8 mouse cellular contexts compared by ENCODE assay signal in genomic region chr12:69372731-69373331, GRCm38 (mm10). TPM values are rescaled to one million over a fixed set of nuclear protein-coding genes. Genes with fewer than 3 reads are reported as not detected.
DNase-seq lines count a peak whose midpoint lies in the region; ATAC-seq and TF ChIP-seq lines count a peak whose summit lies in the region.

No protein-coding gene starts in this region.

- peak overlapping the region; percentile 99 for H3K9ac ChIP-seq in embryonic facial prominence, embryonic 12.5 days
- peak overlapping the region; percentile 99 for H3K9ac ChIP-seq in kidney, embryonic 16.5 days (replicated peaks; ENCODE audit: low read length)

- peak overlapping the region; percentile 88 for H3K4me2 ChIP-seq in embryonic facial prominence, embryonic 12.5 days (replicated peaks)
- peak overlapping the region; percentile 84 for H3K4me2 ChIP-seq in kidney, embryonic 16.5 days (replicated peaks; ENCODE audit: low read depth, low read length)

- peak overlapping the region; percentile 95 for H3K27ac ChIP-seq in embryonic facial prominence, embryonic 12.5 days
- H3K27ac ChIP-seq in kidney, embryonic 16.5 days (ENCODE audit: low read length), result peak overlapping the region; percentile 99
- H3K27ac ChIP-seq in spleen, adult 2 months (ENCODE audit: insufficient read depth, low read length), result peak overlapping the region; percentile 99

- H3K27me3 ChIP-seq in embryonic facial prominence, embryonic 12.5 days, result no peaks in the 10 kb centered on the region
- H3K27me3 ChIP-seq in kidney, embryonic 16.5 days (ENCODE audit: insufficient read depth, low read length), result no peaks in the 10 kb centered on the region
- no peaks in the 10 kb centered on the region for H3K27me3 ChIP-seq in spleen, adult 2 months (ENCODE audit: control insufficient read depth, insufficient read depth, low read length)

- peak overlapping the region; percentile 98 for H3K4me3 ChIP-seq in embryonic facial prominence, embryonic 12.5 days
- peak overlapping the region; percentile 100 for H3K4me3 ChIP-seq in kidney, embryonic 16.5 days (ENCODE audit: low read length)
- H3K4me3 ChIP-seq in spleen, adult 2 months (ENCODE audit: extremely low read depth, insufficient read depth, insufficient read length), result peak overlapping the region; percentile 91

- H3K9me3 ChIP-seq in embryonic facial prominence, embryonic 12.5 days, result no peaks in the 10 kb centered on the region
- no peaks in the 10 kb centered on the region for H3K9me3 ChIP-seq in kidney, embryonic 16.5 days (ENCODE audit: low read length)

- peaks cover 11% of the 10 kb centered on the region for H3K4me1 ChIP-seq in embryonic facial prominence, embryonic 12.5 days
- H3K4me1 ChIP-seq in kidney, embryonic 16.5 days (ENCODE audit: insufficient read depth, low read length), result peaks cover 18% of the 10 kb centered on the region; the same call in 1 of the 2 replicates
- peaks cover 2% of the 10 kb centered on the region; the same call in 1 of the 2 replicates for H3K4me1 ChIP-seq in spleen, adult 2 months (ENCODE audit: control insufficient read depth, insufficient read depth, insufficient read length)

- WGBS in embryonic facial prominence, embryonic 12.5 days, result under 1% methylated on average over 42 of the region's 42 CpGs
- WGBS in kidney, embryonic 16.5 days, result under 1% methylated on average over 42 of the region's 42 CpGs
- WGBS in spleen, adult 2 months, result under 1% methylated on average over 42 of the region's 42 CpGs

- TF ChIP-seq CTCF in spleen, adult 2 months (IDR thresholded peaks at IDR 0.05; ENCODE audit: extremely low read depth, insufficient read depth, insufficient read length, insufficient replicate concordance), result no peak

- peak; percentile 63 for DNase-seq in cerebellum, adult 11-12 months
- peak; percentile 60 for DNase-seq in CD4-positive helper T cell, adult 2 months (ENCODE audit: low read depth, low spot score)
- DNase-seq in heart, adult 8-10 months (ENCODE audit: low spot score), result peak; percentile 21
- DNase-seq in lung, postnatal 4 days, result peak; percentile 32 to 46
- DNase-seq in spleen, adult 2 months (ENCODE audit: low read depth in 1 of 2, low spot score in 2 of 2), result peak in 1 of 2 experiments; percentile 12

- no peak for TF ChIP-seq POLR2A in spleen, adult 2 months (IDR thresholded peaks at IDR 0.05; ENCODE audit: low read depth, low read length)

- H3K36me3 ChIP-seq in embryonic facial prominence, embryonic 12.5 days, result no peaks in the 10 kb centered on the region
- H3K36me3 ChIP-seq in kidney, embryonic 16.5 days (ENCODE audit: insufficient read depth, low read length), result peaks cover 6% of the 10 kb centered on the region; the same call in 1 of the 2 replicates
- H3K36me3 ChIP-seq in spleen, adult 2 months (ENCODE audit: control insufficient read depth, insufficient read depth, low read length), result peaks cover 9% of the 10 kb centered on the region

- no peak for ATAC-seq in cerebellum, adult (ENCODE audit: insufficient number of reproducible peaks, low FRiP score, low TSS enrichment)
- ATAC-seq in embryonic facial prominence, embryonic 12.5 days (ENCODE audit: insufficient number of reproducible peaks, insufficient read depth, low FRiP score, low TSS enrichment), result peak; percentile 17; the same call in 1 of the 2 replicates
- no peak; the same call in 1 of the 2 replicates for ATAC-seq in kidney, embryonic 16.5 days (ENCODE audit: low FRiP score, low TSS enrichment)

RNA-seq across cellular contexts. Expression of gene Gm9887, which starts 0.6 kb away (rescaled TPM):
- 2.4 and 3.7 TPM in 2 replicates for polyA plus RNA-seq in embryonic facial prominence, embryonic 12.5 days (2016; fragmentation: Nextera tagmentation; extraction: Ambion mirVana)
- 1 to 10 TPM in 1 of 4 experiments, under 1 TPM in 3; 0.63 to 1.3 (median 0.77) TPM for total RNA-seq in heart, adult 8-10 months (2022)
- polyA plus RNA-seq in kidney, embryonic 16.5 days (2015; fragmentation: Nextera tagmentation; extraction: Ambion mirVana), result 1.1 and 1.7 TPM in 2 replicates
- polyA plus RNA-seq in spleen, adult 2 months (2012; rRNA removed), result 3.0 and 5.6 TPM in 2 replicates

RNA-seq across cellular contexts. Expression of gene Arf6, which starts 0.9 kb away (rescaled TPM):
- 68.5 and 72.2 TPM in 2 replicates for polyA plus RNA-seq in embryonic facial prominence, embryonic 12.5 days (2016; fragmentation: Nextera tagmentation; extraction: Ambion mirVana)
- total RNA-seq in heart, adult 8-10 months (2022), result 10 to 100 TPM; 33.7 to 39.7 (median 39.6) TPM
- 34.6 and 34.9 TPM in 2 replicates for polyA plus RNA-seq in kidney, embryonic 16.5 days (2015; fragmentation: Nextera tagmentation; extraction: Ambion mirVana)
- polyA plus RNA-seq in spleen, adult 2 months (2012; rRNA removed), result 182 and 253 TPM in 2 replicates

RNA-seq across cellular contexts. Expression of gene Nemf, which starts 15.9 kb away (rescaled TPM):
- polyA plus RNA-seq in embryonic facial prominence, embryonic 12.5 days (2016; fragmentation: Nextera tagmentation; extraction: Ambion mirVana), result 94.1 and 95.4 TPM in 2 replicates
- 10 to 100 TPM; 18.9 to 22.6 (median 20.7) TPM for total RNA-seq in heart, adult 8-10 months (2022)
- 80.3 and 92.7 TPM in 2 replicates for polyA plus RNA-seq in kidney, embryonic 16.5 days (2015; fragmentation: Nextera tagmentation; extraction: Ambion mirVana)
- 2.3 and 2.6 TPM in 2 replicates for polyA plus RNA-seq in spleen, adult 2 months (2012; rRNA removed)

Comparison
In these comparisons a context has a peak if more than half of its experiments do, and no peak if none do; other contexts are left out.
1. RNA of gene Nemf, which starts 15.9 kb away (polyA plus RNA-seq): 94.1 to 95.4 TPM in embryonic facial prominence, embryonic 12.5 days and 80.3 to 92.7 TPM in kidney, embryonic 16.5 days; 2.3 to 2.6 TPM in spleen, adult 2 months; every median in the first group is over 10 times any median in the second.
2. Peak in every context shown above with its lines, with median percentiles within 50 percentile points of each other: H3K27ac ChIP-seq and H3K4me3 ChIP-seq.